Mouse (Mus musculus) heart, embryonic 12.5 days (tissue): ENCODE data around the gene Pdlim3. TPM values are rescaled to one million over a fixed set of nuclear protein-coding genes. Genes with fewer than 3 reads are reported as not detected.

Experiments
- ATAC-seq: fragments of 200-750 bp; cut with Nextera tagmentation; 2 replicates; pipeline ENCODE4 v1.8.0; 2017; ENCODE audit warnings: moderate TSS enrichment, moderate library complexity; ENCODE audit not compliant: insufficient number of reproducible peaks, low FRiP score
- H3K27ac ChIP-seq: fragments of 300-500 bp; sonication (generic); 2 replicates; pipeline ENCODE4 v1.5.1; 2016; ENCODE audit warnings: mild to moderate bottlenecking, moderate library complexity; ENCODE audit not compliant: poor library complexity, severe bottlenecking
- H3K27me3 ChIP-seq: fragments of 300-500 bp; sonication (generic); replicated peaks from 2 replicates; pipeline ENCODE4 v1.6.1; 2016; ENCODE audit warnings: mild to moderate bottlenecking, moderate library complexity
- H3K36me3 ChIP-seq: fragments of 300-500 bp; sonication (generic); 2 replicates; pipeline ENCODE4 v1.6.1; 2016; ENCODE audit warnings: mild to moderate bottlenecking, moderate library complexity
- H3K4me1 ChIP-seq: fragments of 300-500 bp; sonication (generic); replicated peaks from 2 replicates; pipeline ENCODE4 v1.6.1; 2016; ENCODE audit warnings: mild to moderate bottlenecking
- H3K4me2 ChIP-seq: fragments of 300-500 bp; sonication (generic); 2 replicates; pipeline ENCODE4 v1.6.1; 2016; ENCODE audit warnings: mild to moderate bottlenecking, moderate library complexity
- H3K4me3 ChIP-seq: fragments of 300-500 bp; sonication (generic); 2 replicates; pipeline ENCODE4 v1.5.1; 2016; ENCODE audit warnings: mild to moderate bottlenecking
- H3K9ac ChIP-seq: fragments of 300-500 bp; sonication (generic); 2 replicates; pipeline ENCODE4 v1.6.1; 2016; ENCODE audit warnings: mild to moderate bottlenecking, moderate library complexity
- H3K9me3 ChIP-seq: fragments of 300-500 bp; sonication (generic); replicated peaks from 2 replicates; pipeline ENCODE4 v1.6.1; 2016; ENCODE audit warnings: mild to moderate bottlenecking, moderate library complexity
- WGBS: fragments of 180-500 bp; shearing (Covaris S2); methylation state at CpG from one replicate; pipeline ENCODE4 v1.1.7; 2016; 5-methylcytosine and 5-hydroxymethylcytosine counted together
- polyA plus RNA-seq: library from polyadenylated mRNA; unstranded; fragments of >200 nt; fragmentation: Nextera tagmentation; extraction: Ambion mirVana; gene quantifications from 2 replicates; pipeline ENCODE4 v1.2.1, GENCODE M21; 2016

Pdlim3 gene
- polyA plus RNA-seq, 1 experiment from 2014 or later = 336 TPM

DNA sequence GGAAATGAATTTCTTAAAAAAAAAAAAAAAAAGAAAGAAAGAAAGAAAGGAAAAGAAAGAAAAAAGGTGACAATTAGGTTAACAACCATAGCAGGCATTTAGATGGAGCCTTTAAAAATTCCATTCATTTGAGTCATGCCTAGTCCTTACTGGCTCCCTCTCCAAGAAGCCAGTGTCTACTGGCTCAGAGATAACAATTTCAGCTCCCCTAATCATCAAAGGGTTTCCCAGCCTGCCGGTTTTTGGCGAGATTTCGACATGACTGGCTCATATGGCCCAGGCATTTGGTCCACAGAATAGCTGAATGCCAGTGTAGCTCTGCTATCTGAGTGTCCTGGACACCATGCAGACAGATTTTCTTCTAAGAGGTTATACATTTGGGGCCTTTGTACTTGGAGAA is 18.4 kb downstream of the Pdlim3 start:
- H3K27ac ChIP-seq = peak overlapping the region; percentile 71
- no peaks in the 10 kb centered on the region for H3K27me3 ChIP-seq
- no peaks in the 10 kb centered on the region for H3K9me3 ChIP-seq
- WGBS = 0% methylated on average over 3 of the region's 3 CpGs
- H3K4me3 ChIP-seq = no peak overlapping the region
- no peak overlapping the region for H3K9ac ChIP-seq
- peak; percentile 72; the same call in 1 of the 2 replicates for ATAC-seq
- peaks cover 48% of the 10 kb centered on the region for H3K36me3 ChIP-seq
- H3K4me2 ChIP-seq = no peak overlapping the region
- peaks cover 31% of the 10 kb centered on the region for H3K4me1 ChIP-seq

DNA sequence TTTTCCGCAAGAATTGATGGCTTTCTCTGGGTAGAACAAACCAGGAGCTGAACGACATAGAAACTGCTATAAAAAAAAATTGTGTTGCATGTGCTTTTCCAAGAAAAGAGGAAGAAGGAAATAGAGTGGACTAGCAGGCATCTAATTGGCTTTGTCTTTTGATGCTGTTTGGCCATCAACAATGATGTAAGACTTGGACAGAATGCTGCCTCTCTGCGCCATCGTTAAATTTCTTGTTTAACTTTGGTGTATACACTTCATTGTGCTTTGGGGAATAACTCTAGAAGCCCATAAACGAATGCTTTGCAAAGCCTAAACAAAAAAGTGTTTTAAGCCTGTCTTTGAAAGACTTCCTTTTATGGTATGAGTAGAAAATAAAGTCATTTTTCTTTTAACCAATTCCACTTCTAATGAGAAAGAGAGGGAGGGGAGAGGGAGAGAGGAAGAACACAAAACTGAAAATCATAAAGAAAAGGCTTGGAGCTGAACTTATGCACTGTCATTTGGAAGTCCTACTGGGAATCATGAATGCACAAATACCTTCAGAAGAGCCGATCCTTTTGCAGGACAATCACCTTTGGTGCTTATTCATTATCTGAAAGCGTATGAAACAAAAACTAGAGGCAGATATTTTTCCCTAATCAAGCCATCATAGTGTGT is 20.5 kb downstream of the Pdlim3 start:
- Histone ChIP-seq H3K36me3 (peaks cover 57% of the 10 kb centered on the region), H3K27ac (no peak overlapping the region)
- WGBS = 84% methylated on average over 7 of the region's 7 CpGs

GRCm38 (mm10) chr8:45906251-45906619 is 21.0 kb downstream of the Pdlim3 start:
- 91% methylated on average over 4 of the region's 4 CpGs for whole genome bisulfite sequencing

More for the DNA sequence above, 20.5 kb downstream of the Pdlim3 start:
- H3K27me3 ChIP-seq = no peaks in the 10 kb centered on the region
- no peak overlapping the region for H3K9ac ChIP-seq
- no peak overlapping the region for H3K4me3 ChIP-seq
- H3K4me2 ChIP-seq = no peak overlapping the region
- peaks cover 23% of the 10 kb centered on the region for H3K4me1 ChIP-seq
- H3K9me3 ChIP-seq = no peaks in the 10 kb centered on the region
- ATAC-seq = no peak

GRCm38 (mm10) chr8:45913707-45914106 is 28.4 kb downstream of the Pdlim3 start:
- no peaks in the 10 kb centered on the region for H3K27me3 ChIP-seq
- no peak overlapping the region for H3K9ac ChIP-seq
- H3K9me3 ChIP-seq = no peaks in the 10 kb centered on the region
- 85% methylated on average over 11 of the region's 11 CpGs for WGBS
- no peak overlapping the region for H3K4me3 ChIP-seq
- ATAC-seq = no peak
- no peaks in the 10 kb centered on the region; the same call in 1 of the 2 replicates for H3K4me1 ChIP-seq
- H3K27ac ChIP-seq = no peak overlapping the region
- H3K36me3 ChIP-seq = peaks cover 82% of the 10 kb centered on the region
- no peak overlapping the region for H3K4me2 ChIP-seq

More at GRCm38 (mm10) chr8:45906251-45906619, 21.0 kb downstream of the Pdlim3 start:
- Histone ChIP-seq H3K27ac (no peak overlapping the region), H3K4me3 (no peak overlapping the region), H3K4me1 (peaks cover 20% of the 10 kb centered on the region), H3K4me2 (no peak overlapping the region), H3K9me3 (no peaks in the 10 kb centered on the region), H3K9ac (no peak overlapping the region), H3K27me3 (no peaks in the 10 kb centered on the region), H3K36me3 (peaks cover 62% of the 10 kb centered on the region)
- no peak for ATAC-seq

DNA sequence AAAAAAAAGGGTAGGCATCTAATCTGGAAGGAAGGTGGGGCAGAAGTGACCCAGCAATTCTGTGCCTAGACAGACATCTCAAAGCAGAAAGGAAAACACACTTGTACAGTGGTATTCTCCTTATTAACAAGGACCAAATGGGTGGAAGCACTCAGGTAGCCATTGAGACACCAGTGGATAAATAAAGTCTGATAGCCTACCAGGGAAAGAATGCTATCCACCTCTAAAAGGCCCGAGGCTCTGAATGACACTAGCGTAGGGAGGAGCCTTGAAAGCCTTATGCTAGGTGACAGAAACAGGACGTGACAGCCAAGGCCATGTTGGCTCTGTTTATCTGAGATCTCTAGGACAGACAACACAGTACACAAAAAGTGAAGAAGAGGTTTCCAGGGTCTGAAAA is 31.2 kb downstream of the Pdlim3 start:
- 61% methylated on average over 3 of the region's 3 CpGs for WGBS
- Histone ChIP-seq H3K9ac (no peak overlapping the region), H3K27me3 (no peaks in the 10 kb centered on the region), H3K27ac (peak overlapping the region; percentile 32; the same call in 1 of the 2 replicates), H3K4me2 (no peak overlapping the region), H3K4me1 (no peaks in the 10 kb centered on the region), H3K9me3 (peaks cover 5% of the 10 kb centered on the region; the same call in 1 of the 2 replicates), H3K36me3 (peaks cover 80% of the 10 kb centered on the region), H3K4me3 (no peak overlapping the region)
- ATAC-seq = no peak

- H3K4me3 ChIP-seq = no peak overlapping the region
- H3K9ac ChIP-seq = no peak overlapping the region
- H3K27me3 ChIP-seq = no peaks in the 10 kb centered on the region
- WGBS = 70% methylated on average over 20 of the region's 20 CpGs
- peak overlapping the region; percentile 32 for H3K27ac ChIP-seq
- no peak for ATAC-seq
- H3K4me2 ChIP-seq = peak overlapping the region; percentile 29; the same call in 1 of the 2 replicates
- peaks cover 6% of the 10 kb centered on the region; the same call in 1 of the 2 replicates for H3K9me3 ChIP-seq
- no peaks in the 10 kb centered on the region for H3K4me1 ChIP-seq
- H3K36me3 ChIP-seq = peaks cover 73% of the 10 kb centered on the region
Measured at GRCm38 (mm10) chr8:45917040-45917679, 31.9 kb downstream of the Pdlim3 start.

DNA sequence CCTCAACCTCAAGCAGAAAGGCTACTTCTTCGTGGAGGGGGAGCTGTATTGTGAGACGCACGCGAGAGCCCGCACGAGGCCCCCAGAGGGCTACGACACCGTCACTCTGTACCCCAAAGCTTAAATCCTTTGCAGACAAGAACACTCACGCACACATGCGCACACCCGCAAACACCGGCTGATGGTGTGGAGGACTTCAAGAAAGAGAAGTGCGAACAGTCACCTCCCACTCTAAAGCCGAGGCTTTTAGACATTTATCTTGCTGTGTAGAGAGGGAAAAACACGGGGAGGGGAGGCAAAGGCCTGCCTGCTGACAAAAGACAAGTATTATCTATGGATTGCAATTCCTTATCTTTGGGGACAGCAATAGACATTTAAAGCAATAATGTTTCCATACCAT is 33.6 kb downstream of the Pdlim3 start:
- H3K4me2 ChIP-seq = no peak overlapping the region
- no peak overlapping the region for H3K27ac ChIP-seq
- peaks cover 62% of the 10 kb centered on the region for H3K36me3 ChIP-seq
- no peaks in the 10 kb centered on the region for H3K4me1 ChIP-seq
- ATAC-seq = no peak
- 71% methylated on average over 15 of the region's 15 CpGs for WGBS
- H3K4me3 ChIP-seq = no peak overlapping the region
- H3K27me3 ChIP-seq = no peaks in the 10 kb centered on the region
- peaks cover 6% of the 10 kb centered on the region; the same call in 1 of the 2 replicates for H3K9me3 ChIP-seq
- H3K9ac ChIP-seq = no peak overlapping the region

DNA sequence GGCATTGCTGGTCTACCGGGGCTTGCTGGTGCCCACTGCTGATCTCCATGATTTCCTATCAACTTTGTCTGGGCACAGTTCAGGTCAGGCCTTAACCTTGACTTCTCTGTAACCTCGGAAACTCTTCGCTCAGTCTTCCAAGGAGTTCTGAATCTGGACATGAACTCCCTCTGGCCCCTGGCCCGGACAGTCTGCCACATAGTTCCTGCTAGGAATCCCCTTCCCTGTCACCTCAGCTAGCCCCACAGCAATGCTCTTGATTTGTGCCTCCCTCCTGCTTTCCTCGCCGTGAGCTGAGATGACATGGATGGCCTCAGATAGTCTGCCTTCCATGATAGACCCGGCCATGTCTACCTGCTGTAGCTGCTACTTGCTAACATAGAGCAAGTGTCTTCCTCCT is 35.1 kb downstream of the Pdlim3 start:
- ATAC-seq = no peak
- Histone ChIP-seq H3K27me3 (no peaks in the 10 kb centered on the region), H3K36me3 (peaks cover 52% of the 10 kb centered on the region), H3K4me2 (no peak overlapping the region), H3K4me1 (no peaks in the 10 kb centered on the region), H3K27ac (no peak overlapping the region), H3K9me3 (peaks cover 6% of the 10 kb centered on the region; the same call in 1 of the 2 replicates), H3K9ac (no peak overlapping the region), H3K4me3 (no peak overlapping the region)
- 85% methylated on average over 7 of the region's 7 CpGs for WGBS

DNA sequence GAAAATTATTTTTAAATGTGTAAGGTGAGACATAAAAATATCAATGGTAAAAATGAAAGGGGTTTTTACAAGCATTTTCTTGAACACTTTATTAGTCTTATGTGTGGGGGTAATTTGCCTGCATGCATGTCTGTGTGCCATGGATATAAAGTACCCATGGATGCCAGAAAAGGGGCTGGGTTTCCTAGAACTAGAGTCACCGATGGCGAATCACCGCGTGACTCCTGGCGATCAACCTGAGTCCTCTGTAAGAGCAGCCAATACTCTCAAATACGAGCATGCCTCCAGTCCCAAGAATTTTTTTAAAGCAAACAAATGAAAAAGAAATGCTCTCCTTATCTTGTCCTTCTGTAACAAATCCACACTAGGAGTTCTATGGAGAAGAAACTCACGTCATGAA is 36.9 kb downstream of the Pdlim3 start:
- no peak overlapping the region for H3K4me3 ChIP-seq
- no peaks in the 10 kb centered on the region for H3K4me1 ChIP-seq
- H3K9me3 ChIP-seq = peaks cover 6% of the 10 kb centered on the region; the same call in 1 of the 2 replicates
- peaks cover 36% of the 10 kb centered on the region for H3K36me3 ChIP-seq
- no peak overlapping the region for H3K9ac ChIP-seq
- no peak overlapping the region for H3K27ac ChIP-seq
- ATAC-seq = no peak
- H3K4me2 ChIP-seq = no peak overlapping the region
- no peaks in the 10 kb centered on the region for H3K27me3 ChIP-seq
- WGBS = 92% methylated on average over 7 of the region's 7 CpGs

DNA sequence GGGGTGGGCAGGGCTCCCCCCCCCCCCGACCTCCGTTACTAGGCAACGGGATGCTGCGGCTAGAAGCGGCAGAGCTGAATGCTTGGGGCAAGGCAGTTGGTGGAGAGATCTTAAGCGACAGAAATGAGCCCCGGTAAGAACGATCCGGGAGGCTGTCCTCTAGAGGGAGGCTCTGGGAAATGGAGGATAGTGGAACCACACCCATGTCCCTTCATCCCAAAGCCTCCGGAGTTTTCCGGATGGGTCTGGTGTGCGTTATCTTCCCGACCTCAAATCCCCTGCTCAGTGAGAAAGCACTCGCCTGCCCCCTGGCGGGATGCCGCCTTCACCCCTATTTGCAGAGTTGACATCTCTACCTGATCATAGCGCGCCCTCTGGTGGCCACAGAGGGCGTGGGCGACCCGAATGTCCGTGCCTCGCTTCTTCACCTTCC is 49.3 kb downstream of the Pdlim3 start, which contains the start of gene Ccdc110:
Gene Ccdc110 (plus strand): TSS at position 38 of the 433 bp plus-strand sequence.
- peak within 1 kb of the TSS; percentile 39 for H3K4me3 ChIP-seq
- peaks cover 10% of the 10 kb centered on the region for H3K9me3 ChIP-seq
- peak within 1 kb of the TSS; percentile 60 for H3K4me2 ChIP-seq
- H3K27me3 ChIP-seq = no peaks in the 10 kb centered on the region
- WGBS = 10% methylated on average over 23 of the region's 23 CpGs
- no peak within 1 kb of the TSS for H3K27ac ChIP-seq
- H3K4me1 ChIP-seq = peaks cover 4% of the 10 kb centered on the region; the same call in 1 of the 2 replicates
- H3K36me3 ChIP-seq = no peaks in the 10 kb centered on the region
- peak; percentile 77 for ATAC-seq
- no peak within 1 kb of the TSS for H3K9ac ChIP-seq

GRCm38 (mm10) chr8:45936986-45937385 is 51.7 kb downstream of the Pdlim3 start:
- no peaks in the 10 kb centered on the region for H3K36me3 ChIP-seq
- no peak overlapping the region for H3K4me2 ChIP-seq
- WGBS = 76% methylated on average over 9 of the region's 9 CpGs
- no peak overlapping the region for H3K9ac ChIP-seq
- no peaks in the 10 kb centered on the region for H3K4me1 ChIP-seq
- H3K4me3 ChIP-seq = no peak overlapping the region
- no peaks in the 10 kb centered on the region for H3K27me3 ChIP-seq
- no peaks in the 10 kb centered on the region for H3K9me3 ChIP-seq
- ATAC-seq = no peak
- no peak overlapping the region for H3K27ac ChIP-seq
